Mouse (Mus musculus) thymus, adult 2 months (tissue): ENCODE data around the gene Agbl5. TPM values are rescaled to one million over a fixed set of nuclear protein-coding genes. Genes with fewer than 3 reads are reported as not detected.

ENCODE experiments used
- DNase-seq: peaks from one replicate; pipeline ENCODE4 v3.0.0; 2021
- H3K27ac ChIP-seq: fragments of 200-500 bp; 2 replicates; pipeline ENCODE4 v1.5.1; 2012; ENCODE audit warnings: low read length, control low read depth; ENCODE audit not compliant: control insufficient read depth, insufficient read depth
- H3K27me3 ChIP-seq: fragments of 200-500 bp; 2 replicates; pipeline ENCODE4 v1.6.1; 2012; ENCODE audit warnings: mild to moderate bottlenecking, low read length, moderate library complexity, mixed read lengths; ENCODE audit not compliant: control insufficient read depth, insufficient read depth
- H3K36me3 ChIP-seq: fragments of 200-500 bp; 2 replicates; pipeline ENCODE4 v1.6.1; 2012; ENCODE audit warnings: mild to moderate bottlenecking, low read length, moderate library complexity; ENCODE audit not compliant: control insufficient read depth, insufficient read depth
- H3K4me1 ChIP-seq: fragments of 200-500 bp; replicated peaks from 2 replicates; pipeline ENCODE4 v1.6.1; 2012; ENCODE audit warnings: low read length; ENCODE audit not compliant: control insufficient read depth, insufficient read depth
- H3K4me3 ChIP-seq: fragments of 200-500 bp; 2 replicates; pipeline ENCODE4 v1.5.1; 2012; ENCODE audit warnings: mild to moderate bottlenecking, low read length, control low read depth, moderate library complexity; ENCODE audit not compliant: control insufficient read depth, insufficient read depth
- CTCF ChIP-seq: fragments of 200-500 bp; IDR thresholded peaks from 2 replicates; pipeline ENCODE4 v1.5.1; 2012; ENCODE audit warnings: mild to moderate bottlenecking, control low read depth, low read length, moderate library complexity, borderline replicate concordance; ENCODE audit not compliant: control insufficient read depth, poor library complexity, insufficient read depth; ENCODE audit errors: extremely low read depth
- POLR2A ChIP-seq: fragments of 200-500 bp; IDR thresholded peaks from 2 replicates; pipeline ENCODE4 v1.6.1; 2012; ENCODE audit warnings: mild to moderate bottlenecking, low read length, control low read depth, moderate library complexity; ENCODE audit not compliant: control insufficient read depth, poor library complexity, insufficient read depth; ENCODE audit errors: extremely low read depth
- WGBS: fragments of 180-500 bp; shearing (Covaris S2); methylation state at CpG from one replicate; pipeline ENCODE4 v1.1.7; 2018; 5-methylcytosine and 5-hydroxymethylcytosine counted together
- polyA plus RNA-seq: library from polyadenylated mRNA; depleted of rRNA; stranded (reverse); fragments of >200 nt; gene quantifications from 2 replicates; pipeline ENCODE4 v1.2.3, GENCODE M21; 2012

Agbl5 gene
- polyA plus RNA-seq, 1 experiment: 40.7 TPM

- no peak for DNase-seq
- Histone ChIP-seq H3K27ac (no peak overlapping the region), H3K36me3 (no peaks in the 10 kb centered on the region), H3K27me3 (no peaks in the 10 kb centered on the region), H3K4me1 (peaks cover 8% of the 10 kb centered on the region; the same call in 1 of the 2 replicates), H3K4me3 (no peak overlapping the region)
- TF ChIP-seq POLR2A (no peak), CTCF (no peak)
- WGBS: 79% methylated on average over 4 of the region's 4 CpGs
These were observed 2.3 kb upstream of the Agbl5 start for GRCm38 (mm10) chr5:30886209-30886608.

- no peak overlapping the region for H3K4me3 ChIP-seq
- no peak for DNase-seq
- TF ChIP-seq POLR2A (no peak), CTCF (no peak)
- no peak overlapping the region for H3K27ac ChIP-seq
- WGBS: 33% methylated on average over 5 of the region's 5 CpGs
- no peaks in the 10 kb centered on the region for H3K27me3 ChIP-seq
- H3K36me3 ChIP-seq: no peaks in the 10 kb centered on the region
- peaks cover 8% of the 10 kb centered on the region; the same call in 1 of the 2 replicates for H3K4me1 ChIP-seq
These were observed 1.8 kb upstream of the Agbl5 start for GRCm38 (mm10) chr5:30886731-30887130.

- peak; percentile 74 for DNase-seq
- TF ChIP-seq CTCF: no peak
- peak; percentile 87 for TF ChIP-seq POLR2A
These were observed 1.1 kb upstream of the Agbl5 start for GRCm38 (mm10) chr5:30887331-30887761.

GRCm38 (mm10) chr5:30887858-30888336, 597 bp upstream of the Agbl5 start:
- Histone ChIP-seq H3K4me1 (peaks cover 8% of the 10 kb centered on the region; the same call in 1 of the 2 replicates), H3K27me3 (no peaks in the 10 kb centered on the region), H3K4me3 (peak overlapping the region; percentile 94), H3K27ac (peak overlapping the region; percentile 92), H3K36me3 (peaks cover 5% of the 10 kb centered on the region; the same call in 1 of the 2 replicates)
- DNase-seq: peak; percentile 87
- under 1% methylated on average over 28 of the region's 28 CpGs for WGBS
- TF ChIP-seq POLR2A (no peak), CTCF (no peak)

More at GRCm38 (mm10) chr5:30887331-30887761, 1.1 kb upstream of the Agbl5 start:
- Histone ChIP-seq H3K27ac (peak overlapping the region; percentile 92), H3K4me1 (peaks cover 8% of the 10 kb centered on the region; the same call in 1 of the 2 replicates), H3K4me3 (peak overlapping the region; percentile 94), H3K27me3 (no peaks in the 10 kb centered on the region), H3K36me3 (no peaks in the 10 kb centered on the region; the same call in 1 of the 2 replicates)
- under 1% methylated on average over 19 of the region's 19 CpGs for WGBS

GRCm38 (mm10) chr5:30889088-30889754, 727 bp downstream of the Agbl5 start:
- TF ChIP-seq CTCF: no peak
- TF ChIP-seq POLR2A: no peak
- Histone ChIP-seq H3K4me1 (peaks cover 8% of the 10 kb centered on the region; the same call in 1 of the 2 replicates), H3K4me3 (peak overlapping the region; percentile 66), H3K27me3 (no peaks in the 10 kb centered on the region), H3K27ac (peak overlapping the region; percentile 51; the same call in 1 of the 2 replicates), H3K36me3 (peaks cover 13% of the 10 kb centered on the region; the same call in 1 of the 2 replicates)
- under 1% methylated on average over 42 of the region's 42 CpGs for WGBS
- DNase-seq: no peak

GRCm38 (mm10) chr5:30890375-30890774, 1.9 kb downstream of the Agbl5 start:
- H3K27ac ChIP-seq: no peak overlapping the region
- H3K4me1 ChIP-seq: peaks cover 8% of the 10 kb centered on the region; the same call in 1 of the 2 replicates
- TF ChIP-seq POLR2A (no peak), CTCF (no peak)
- DNase-seq: no peak
- H3K36me3 ChIP-seq: peaks cover 18% of the 10 kb centered on the region; the same call in 1 of the 2 replicates
- no peak overlapping the region for H3K4me3 ChIP-seq
- no peaks in the 10 kb centered on the region for H3K27me3 ChIP-seq
- WGBS: 93% methylated on average over 7 of the region's 7 CpGs
